Mouse (Mus musculus) kidney, postnatal 0 days (tissue): ENCODE results near the gene Gm9837. TPM values are rescaled to one million over a fixed set of nuclear protein-coding genes. Genes with fewer than 3 reads are reported as not detected.

Experiments
- ATAC-seq: fragments of 200-750 bp; cut with Nextera tagmentation; replicated peaks from 2 replicates; pipeline ENCODE4 v1.8.0; 2017; ENCODE audit warnings: low read depth, moderate number of reproducible peaks, moderate TSS enrichment, moderate library complexity; ENCODE audit not compliant: low FRiP score
- DNase-seq: peaks from one replicate; pipeline ENCODE4 v3.0.0-alpha.2; 2016; ENCODE audit warnings: low spot score
- H3K27ac ChIP-seq: fragments of 300-500 bp; sonication (generic); 2 replicates; pipeline ENCODE4 v1.5.1; 2014; ENCODE audit warnings: mild to moderate bottlenecking
- H3K27me3 ChIP-seq: fragments of 300-500 bp; sonication (generic); 2 replicates; pipeline ENCODE4 v1.6.1; 2014; ENCODE audit warnings: low read length, mixed read lengths; ENCODE audit not compliant: insufficient read depth
- H3K36me3 ChIP-seq: fragments of 300-500 bp; sonication (generic); 2 replicates; pipeline ENCODE4 v1.6.1; 2014; ENCODE audit warnings: low read length, mixed read lengths; ENCODE audit not compliant: insufficient read depth
- H3K4me1 ChIP-seq: fragments of 300-500 bp; sonication (generic); replicated peaks from 2 replicates; pipeline ENCODE4 v1.6.1; 2014; ENCODE audit warnings: antibody characterized with exemption, low read length, mixed read lengths; ENCODE audit not compliant: insufficient read depth
- H3K4me2 ChIP-seq: fragments of 300-500 bp; sonication (generic); 2 replicates; pipeline ENCODE4 v1.6.1; 2014; ENCODE audit warnings: mild to moderate bottlenecking, low read length, moderate library complexity, mixed read lengths
- H3K4me3 ChIP-seq: fragments of 300-500 bp; sonication (generic); replicated peaks from 2 replicates; pipeline ENCODE4 v1.5.1; 2014; ENCODE audit warnings: low read depth, low read length
- H3K9ac ChIP-seq: fragments of 300-500 bp; sonication (generic); 2 replicates; pipeline ENCODE4 v1.6.1; 2014; ENCODE audit warnings: low read depth, low read length
- H3K9me3 ChIP-seq: fragments of 300-500 bp; sonication (generic); replicated peaks from 2 replicates; pipeline ENCODE4 v1.6.1; 2016; ENCODE audit warnings: low read length, inconsistent platforms, mixed read lengths
- CTCF ChIP-seq: IDR thresholded peaks from 2 replicates; pipeline ENCODE4 v1.5.1; 2016; ENCODE audit warnings: antibody characterized with exemption, low read depth, mild to moderate bottlenecking, moderate library complexity
- WGBS: fragments of 180-500 bp; shearing (Covaris S2); extraction: QIAGEN DNeasy Blood & Tissue Kit; methylation state at CpG from one replicate; pipeline ENCODE4 v1.1.7; 2014; 5-methylcytosine and 5-hydroxymethylcytosine counted together
- polyA plus RNA-seq: library from polyadenylated mRNA; unstranded; fragments of >200 nt; fragmentation: Nextera tagmentation; extraction: Ambion mirVana; gene quantifications from 2 replicates; pipeline ENCODE4 v1.2.1, GENCODE M21; 2015

Gene Gm9837
- polyA plus RNA-seq, result not detected in 2 replicates

DNA sequence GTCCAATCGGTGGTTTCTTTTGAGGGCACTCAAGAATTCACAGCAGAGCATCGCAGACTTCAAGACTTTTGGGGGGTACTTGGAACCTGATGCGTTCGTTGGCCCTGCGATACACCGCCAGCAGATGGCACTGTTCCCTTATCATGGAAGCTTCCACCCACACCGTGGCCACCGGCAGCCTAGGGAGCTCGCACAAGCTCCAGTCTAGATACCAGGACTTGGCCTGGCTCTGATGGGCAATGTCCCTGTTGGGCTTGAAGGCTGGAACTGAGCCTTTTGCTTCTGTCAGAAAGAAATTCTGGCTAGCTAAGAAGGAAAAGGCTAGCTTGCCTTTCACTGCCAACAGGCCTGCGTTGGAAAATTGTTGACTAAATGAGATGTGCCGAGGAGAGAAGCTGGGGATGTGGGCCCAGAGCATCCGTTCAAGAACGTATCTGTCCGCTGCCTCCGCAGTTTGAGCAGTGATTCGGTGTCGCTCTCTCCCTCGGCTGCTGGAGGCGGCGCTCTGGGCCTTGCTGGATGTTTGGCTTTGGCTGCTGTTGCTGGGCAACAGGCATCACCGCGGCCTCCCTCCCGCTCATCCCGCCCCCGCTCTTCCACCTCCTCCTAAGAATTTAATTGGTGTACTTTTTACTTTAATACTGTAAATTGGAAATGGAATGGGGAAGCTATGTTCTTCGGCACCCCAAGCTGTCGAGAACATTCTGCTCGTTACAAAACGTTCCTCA lies at the start of gene Gm9837:
TSS of gene Gm9837 (minus strand) at position 512 of the 728 bp plus-strand sequence.
- 2% methylated on average over 29 of the region's 29 CpGs for WGBS
- Histone ChIP-seq H3K4me1 (no peaks in the 10 kb centered on the region; the same call in 1 of the 2 replicates), H3K4me2 (peak within 1 kb of the TSS; percentile 40), H3K4me3 (no peak within 1 kb of the TSS), H3K36me3 (no peaks in the 10 kb centered on the region), H3K27ac (no peak within 1 kb of the TSS), H3K9me3 (no peaks in the 10 kb centered on the region), H3K27me3 (peaks cover 8% of the 10 kb centered on the region), H3K9ac (no peak within 1 kb of the TSS)
- peak; percentile 95 for TF ChIP-seq CTCF
- ATAC-seq (peak; percentile 68), DNase-seq (peak; percentile 93)

DNA sequence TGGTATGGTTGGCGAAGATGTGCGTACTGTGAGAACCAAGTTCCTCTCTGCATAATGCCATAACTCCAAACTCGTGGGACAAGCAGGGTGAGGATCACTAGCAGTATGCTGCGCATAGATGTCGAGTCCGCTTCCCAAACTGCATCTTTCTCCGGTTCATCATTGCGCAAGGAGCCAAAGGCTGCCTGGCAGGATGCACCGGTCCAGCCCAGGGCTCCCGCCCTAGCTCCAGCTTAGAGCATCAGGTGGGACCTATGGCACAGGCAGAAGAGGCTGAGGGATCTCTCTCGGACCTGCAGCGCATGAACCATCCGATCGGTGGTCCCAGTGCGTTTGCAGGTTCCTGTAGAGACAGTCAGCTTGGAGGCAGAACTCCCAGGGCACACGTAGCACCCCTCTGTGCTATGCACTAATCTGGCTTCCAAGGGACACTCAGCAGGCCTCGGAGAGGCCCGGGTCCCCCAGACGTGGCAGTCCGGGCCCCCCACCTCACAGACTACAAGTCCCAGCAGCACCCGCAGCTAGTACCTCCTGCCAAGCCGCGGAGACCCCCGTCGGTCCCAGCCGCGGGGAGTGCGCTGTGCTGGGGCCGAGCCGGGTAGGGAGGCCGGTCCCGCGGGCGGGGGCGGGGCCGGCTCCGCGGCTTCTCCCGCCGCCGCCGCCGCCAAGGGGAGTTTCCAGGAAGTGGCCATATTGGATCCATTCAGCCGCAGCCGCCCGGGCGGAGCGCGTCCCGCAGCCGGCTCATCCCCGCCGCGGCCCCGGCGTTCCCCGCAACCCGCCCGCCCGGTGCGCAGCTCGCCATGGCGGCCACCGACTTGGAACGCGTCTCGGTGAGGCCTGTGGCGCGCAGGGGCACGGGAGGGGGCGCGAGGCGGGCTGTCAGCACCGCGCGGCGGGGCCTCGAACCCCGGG lies 49.2 kb upstream of the Gm9837 start, which contains the start of gene Sept8:
TSS of gene Sept8 (plus strand) at position 51 of the 915 bp plus-strand sequence.
- DNase-seq, result peak; percentile 69
- H3K27me3 ChIP-seq, result no peaks in the 10 kb centered on the region
- H3K4me3 ChIP-seq, result peak within 1 kb of the TSS; percentile 80
- H3K27ac ChIP-seq, result peak within 1 kb of the TSS; percentile 72
- peak within 1 kb of the TSS; percentile 71 for H3K4me2 ChIP-seq
- peak within 1 kb of the TSS; percentile 82 for H3K9ac ChIP-seq
- peaks cover 6% of the 10 kb centered on the region for H3K4me1 ChIP-seq
- ATAC-seq, result peak; percentile 69
- no peaks in the 10 kb centered on the region for H3K9me3 ChIP-seq
- no peak for TF ChIP-seq CTCF
- H3K36me3 ChIP-seq, result no peaks in the 10 kb centered on the region
- WGBS, result 7% methylated on average over 68 of the region's 79 CpGs

DNA sequence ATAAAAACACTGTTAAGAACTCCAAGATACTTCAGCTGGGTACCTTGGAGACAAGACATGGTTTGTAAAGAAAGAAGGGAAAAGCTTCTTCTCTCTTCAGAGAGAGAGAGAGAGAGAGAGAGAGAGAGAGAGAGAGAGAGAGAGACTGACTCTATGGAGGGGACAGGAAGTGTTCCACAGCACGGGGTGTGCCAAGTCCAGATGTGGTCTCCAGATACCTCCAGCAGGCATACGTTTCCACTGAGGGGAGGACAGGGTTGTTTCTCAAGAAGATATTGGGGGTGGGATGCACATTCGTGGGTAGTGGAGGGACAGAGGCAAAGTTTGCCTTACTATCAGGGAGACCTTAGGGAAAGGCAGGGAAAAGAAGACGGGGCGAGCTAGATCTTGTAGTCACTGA lies 48.5 kb upstream of the Gm9837 start:
- 54% methylated on average over 5 of the region's 5 CpGs for WGBS
- Histone ChIP-seq H3K4me2 (no peak overlapping the region), H3K27ac (no peak overlapping the region), H3K9ac (no peak overlapping the region), H3K36me3 (no peaks in the 10 kb centered on the region), H3K4me3 (no peak overlapping the region), H3K27me3 (no peaks in the 10 kb centered on the region), H3K4me1 (peaks cover 6% of the 10 kb centered on the region), H3K9me3 (no peaks in the 10 kb centered on the region)
- no peak for ATAC-seq
- TF ChIP-seq CTCF, result no peak
- DNase-seq, result no peak

DNA sequence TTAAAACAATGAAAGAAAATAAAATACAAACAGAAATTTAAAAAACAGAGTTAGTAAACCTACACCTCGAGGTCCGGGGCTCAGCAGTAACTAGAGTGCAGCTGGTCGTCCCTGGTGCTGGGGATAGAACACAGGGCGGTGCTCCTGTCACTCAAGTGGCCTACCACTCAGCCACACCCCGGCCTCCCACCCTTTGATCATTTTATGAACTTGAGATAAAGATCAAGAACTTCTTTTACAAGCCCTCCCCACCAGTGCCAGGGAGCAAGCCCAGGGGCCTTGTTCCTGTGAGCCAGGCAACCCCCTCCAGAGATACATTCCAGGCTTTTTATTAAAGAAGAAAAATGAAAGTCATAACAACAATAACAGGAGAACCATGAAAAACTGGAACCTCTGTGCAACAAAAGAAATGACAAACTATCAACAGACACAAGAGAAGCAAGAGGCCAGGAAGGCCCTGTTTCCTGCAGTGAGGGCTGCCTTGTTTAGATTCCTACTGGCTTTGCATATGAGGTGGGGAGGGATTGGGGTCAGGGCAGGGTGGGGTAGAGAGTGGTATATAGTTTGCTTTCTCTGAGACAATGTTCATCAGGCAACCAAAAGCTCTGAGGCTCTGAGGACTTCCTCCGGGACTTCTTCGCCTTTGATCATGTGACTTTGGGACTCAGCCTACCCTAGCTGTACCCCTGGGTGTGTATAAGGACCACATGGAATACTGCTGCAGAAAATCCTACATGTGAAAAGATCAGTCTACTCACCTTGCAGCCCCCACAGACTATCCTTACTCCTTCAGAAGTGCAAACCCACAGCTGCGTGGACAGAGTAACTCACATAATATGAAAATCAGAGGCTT lies 46.7 kb upstream of the Gm9837 start:
- 51% methylated on average over 8 of the region's 8 CpGs for WGBS
- no peak for TF ChIP-seq CTCF
- Histone ChIP-seq H3K9ac (no peak overlapping the region), H3K27me3 (no peaks in the 10 kb centered on the region), H3K4me2 (no peak overlapping the region), H3K4me3 (no peak overlapping the region), H3K9me3 (no peaks in the 10 kb centered on the region), H3K36me3 (no peaks in the 10 kb centered on the region), H3K4me1 (peaks cover 6% of the 10 kb centered on the region; the same call in 1 of the 2 replicates), H3K27ac (no peak overlapping the region)
- DNase-seq (no peak), ATAC-seq (no peak)

DNA sequence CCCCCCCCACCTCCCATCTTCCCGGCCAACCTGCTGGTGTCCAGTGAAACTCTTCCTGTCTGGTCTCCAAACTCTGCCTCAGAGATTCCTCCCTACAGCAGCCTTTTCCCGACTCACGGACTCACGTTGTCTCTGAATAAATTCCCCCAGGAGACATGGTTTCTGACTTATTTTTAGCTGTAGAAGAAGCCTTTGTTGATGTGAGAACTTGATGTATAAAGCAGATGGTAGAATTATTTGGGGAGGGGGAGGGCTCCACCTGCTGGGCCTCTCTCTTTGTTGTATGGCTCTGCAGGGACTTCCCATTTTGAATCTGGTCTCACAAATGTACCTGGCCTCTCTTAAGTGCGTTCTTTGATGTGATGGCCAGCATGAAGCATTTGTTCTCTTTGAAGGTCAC lies 40.1 kb upstream of the Gm9837 start:
- no peaks in the 10 kb centered on the region for H3K9me3 ChIP-seq
- ATAC-seq (no peak), DNase-seq (no peak)
- no peaks in the 10 kb centered on the region for H3K27me3 ChIP-seq
- H3K4me1 ChIP-seq, result no peaks in the 10 kb centered on the region
- peak; percentile 35 for TF ChIP-seq CTCF
- H3K4me2 ChIP-seq, result no peak overlapping the region
- H3K27ac ChIP-seq, result no peak overlapping the region
- 32% methylated on average over 5 of the region's 5 CpGs for WGBS
- H3K36me3 ChIP-seq, result no peaks in the 10 kb centered on the region
- H3K9ac ChIP-seq, result no peak overlapping the region
- no peak overlapping the region for H3K4me3 ChIP-seq
